Mouse (Mus musculus): ENCODE results near the gene Amfr. TPM values are rescaled to one million over a fixed set of nuclear protein-coding genes. Genes with fewer than 3 reads are reported as not detected.

Amfr gene
- polyA plus RNA-seq (2012) = 32.7 and 42.6 TPM in 2 replicates

GRCm38 (mm10) chr8:94012013-94012951 is at the start of gene Amfr:
Gene Amfr, minus strand, starts transcription at chr8:94012842.

GRCm38 (mm10) chr8:94036944-94037524 is 24.4 kb upstream of the Amfr start, which contains the start of the genes Nudt21 and Ogfod1:
Gene Nudt21, minus strand, starts transcription at chr8:94037031.
Gene Ogfod1, plus strand, starts transcription at chr8:94037198.

Other genes starting within 250 kb of the Amfr start
- gene Gnao1, start 202.9 kb downstream of the Amfr start, polyA plus RNA-seq (2012) = 0.16 and 0.51 TPM in 2 replicates
- 356 and 405 TPM in 2 replicates for gene Nudt21, start 24.2 kb upstream of the Amfr start, polyA plus RNA-seq (2012)
- gene Ogfod1, start 24.4 kb upstream of the Amfr start, polyA plus RNA-seq (2012) = 8.3 and 8.5 TPM in 2 replicates
- gene Bbs2, start 86.1 kb upstream of the Amfr start, polyA plus RNA-seq (2012) = 1.6 and 2.4 TPM in 2 replicates
- gene Mt4, start 124.4 kb upstream of the Amfr start, polyA plus RNA-seq (2012) = not detected in 2 replicates
- gene Mt3, start 139.8 kb upstream of the Amfr start, polyA plus RNA-seq (2012) = not detected in 2 replicates
- gene Mt2, start 159.8 kb upstream of the Amfr start, polyA plus RNA-seq (2012) = 202 and 221 TPM in 2 replicates
- 194 and 264 TPM in 2 replicates for gene Mt1, start 166.2 kb upstream of the Amfr start, polyA plus RNA-seq (2012)
- gene Nup93, start 201.7 kb upstream of the Amfr start, polyA plus RNA-seq (2012) = 4.5 and 5.2 TPM in 2 replicates

All from megakaryocyte-erythroid progenitor cell, adult 5 weeks (primary cell).